11 mouse cellular contexts compared by ENCODE assay signal in the genomic region with DNA sequence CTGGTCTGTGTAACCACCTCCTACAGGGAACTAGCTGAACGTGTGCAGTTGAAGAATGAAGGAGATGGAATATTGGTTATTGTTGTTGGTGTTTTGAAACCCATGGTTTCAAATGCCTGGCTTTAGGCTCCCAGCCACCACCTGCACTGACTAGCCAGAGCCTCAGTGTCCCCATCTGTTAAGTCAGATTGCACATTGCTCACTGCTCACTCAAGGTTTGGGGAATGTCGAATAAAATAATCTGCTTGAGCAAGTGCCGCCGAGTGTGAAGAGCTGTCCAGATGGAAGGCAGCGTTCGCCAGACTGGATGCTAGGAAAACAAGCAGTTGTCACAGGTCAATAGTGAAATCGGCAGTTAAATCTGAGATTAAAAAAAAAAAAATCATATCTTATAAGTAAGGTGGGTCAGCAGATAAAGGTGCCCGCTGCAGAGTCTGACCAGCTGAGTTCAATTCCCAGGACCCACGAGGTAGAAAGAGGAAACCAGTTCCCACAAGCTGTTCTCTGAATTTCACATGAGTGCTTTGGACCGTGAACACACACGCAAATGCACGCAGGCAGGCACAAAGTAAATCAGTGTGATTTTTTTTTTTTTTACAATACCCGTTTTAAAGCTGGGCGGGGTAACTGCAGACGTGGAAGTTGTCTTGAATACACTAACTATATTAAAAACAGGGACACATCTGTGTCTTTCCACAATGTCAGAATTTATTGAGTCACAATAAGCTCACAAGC. TPM values are rescaled to one million over a fixed set of nuclear protein-coding genes. Genes with fewer than 3 reads are reported as not detected.
A peak's percentile ranks its signal among the peaks of the same experiment; 100 is the strongest.
DNase-seq lines count a peak whose midpoint lies in the region; ATAC-seq and TF ChIP-seq lines count a peak whose summit lies in the region.
"Had no signal": no experiment of that assay in that cellular context is flagged by ENCODE, and none has a peak within 500 bp of the region (broad histone marks: within the 10 kb centered on the region; RNA-seq: fewer than 3 reads in every experiment).

No protein-coding gene starts in this region.

- peaks cover 49% of the 10 kb centered on the region for H3K4me1 ChIP-seq in hindbrain, embryonic 13.5 days (replicated peaks)
- no peaks in the 10 kb centered on the region for H3K4me1 ChIP-seq in lung, adult 2 months (ENCODE audit: control insufficient read depth, insufficient read depth, low read length)

- no peak for ATAC-seq in hindbrain, embryonic 13.5 days (ENCODE audit: low FRiP score)
- peak; percentile 30 for ATAC-seq in neutrophil, adult 5-6 weeks (ENCODE audit: extremely low read depth, insufficient number of reproducible peaks, low FRiP score, poor library complexity, severe bottlenecking)

- peak; percentile 68 for DNase-seq in left cerebral cortex, postnatal 4 days
- no peak for DNase-seq in left cerebral cortex, postnatal 36 days (ENCODE audit: low spot score in 2 of 2)
- DNase-seq in cerebellum, postnatal 10 days: peak; percentile 74 to 79
- DNase-seq in lung, adult 2 months: no peak
- DNase-seq in embryo, embryonic 10.5 days (ENCODE audit: low spot score): no peak
- DNase-seq: kidney, adult 18-20 months; lung, adult 18-20 months had no signal

- H3K36me3 ChIP-seq in hindbrain, embryonic 13.5 days: no peaks in the 10 kb centered on the region

- no peaks in the 10 kb centered on the region for H3K9me3 ChIP-seq in hindbrain, embryonic 13.5 days
- H3K9me3 ChIP-seq: heart, embryonic 12.5 days had no signal

- intact Hi-C loops in left cerebral cortex, postnatal 4 days (cut with DNase I): no loop called here
- intact Hi-C loops in left cerebral cortex, postnatal 36 days (cut with DNase I): no loop called here

- H3K4me3 ChIP-seq in hindbrain, embryonic 13.5 days: no peak overlapping the region
- no peak overlapping the region for H3K4me3 ChIP-seq in lung, adult 2 months (replicated peaks; ENCODE audit: extremely low read depth, low read depth, low read length)
- H3K4me3 ChIP-seq: heart, embryonic 12.5 days; left cerebral cortex, adult 2 months had no signal

- H3K9ac ChIP-seq in hindbrain, embryonic 13.5 days: no peak overlapping the region
- H3K9ac ChIP-seq: heart, embryonic 12.5 days had no signal

- no peaks in the 10 kb centered on the region for H3K27me3 ChIP-seq in hindbrain, embryonic 13.5 days
- H3K27me3 ChIP-seq: heart, embryonic 12.5 days had no signal

- TF ChIP-seq CTCF in lung, adult 2 months (IDR thresholded peaks at IDR 0.05; ENCODE audit: insufficient read depth, low read length): no peak

- peak overlapping the region; percentile 40; the same call in 1 of the 2 replicates for H3K27ac ChIP-seq in hindbrain, embryonic 13.5 days
- H3K27ac ChIP-seq: left cerebral cortex, adult 2 months had no signal

- no peak overlapping the region for H3K4me2 ChIP-seq in hindbrain, embryonic 13.5 days
- H3K4me2 ChIP-seq: heart, embryonic 12.5 days had no signal

- 52% methylated on average over 15 of the region's 15 CpGs for WGBS in hindbrain, embryonic 13.5 days
- WGBS in lung, adult 2 months: 70% methylated on average over 15 of the region's 15 CpGs

- TF ChIP-seq POLR2A in lung, adult 2 months (IDR thresholded peaks at IDR 0.05; ENCODE audit: borderline replicate concordance, extremely low read depth, low read depth, low read length): no peak

RNA-seq across cellular contexts. Expression of a gene that starts 48.8 kb away (rescaled TPM):
- 10 to 100 TPM; 22.5 to 23.0 TPM for total RNA-seq in left cerebral cortex, postnatal 4 days (2021)
- 10 to 100 TPM; 28.8 to 36.7 TPM for total RNA-seq in left cerebral cortex, postnatal 36 days (2021)
- polyA plus RNA-seq in hindbrain, embryonic 13.5 days (2015; fragmentation: Nextera tagmentation; extraction: Ambion mirVana): 10.2 and 10.6 TPM in 2 replicates
- total RNA-seq in neutrophil, adult 5-6 weeks (2017): 38.1 and 42.1 TPM in 2 replicates
- polyA plus RNA-seq in lung, adult 2 months (2012; rRNA removed): 150 and 153 TPM in 2 replicates

Comparison
In these comparisons a context has a peak if more than half of its experiments do, and no peak if none do; other contexts are left out.
1. DNase-seq: peak in left cerebral cortex, postnatal 4 days (single experiment) and cerebellum, postnatal 10 days (2 of 2); none in left cerebral cortex, postnatal 36 days (0 of 2), lung, adult 2 months (single experiment) and embryo, embryonic 10.5 days (single experiment).